Mouse (Mus musculus) ES-E14 (cell line): ENCODE measurements around the gene Smyd3. TPM values are rescaled to one million over a fixed set of nuclear protein-coding genes. Genes with fewer than 3 reads are reported as not detected.

ENCODE experiments used
- DNase-seq: peaks from one replicate; pipeline ENCODE4 v3.0.0-alpha.2; 2013; ENCODE audit warnings: low read depth, low spot score
- H3K27ac ChIP-seq: 2 replicates; pipeline ENCODE4 v1.5.1; 2012; ENCODE audit warnings: low read depth, mild to moderate bottlenecking, low read length, moderate library complexity, mixed read lengths; ENCODE audit not compliant: poor library complexity, insufficient read depth, severe bottlenecking
- H3K36me3 ChIP-seq: 2 replicates; pipeline ENCODE4 v1.6.1; 2012; ENCODE audit warnings: mild to moderate bottlenecking, low read length, moderate library complexity, mixed read lengths; ENCODE audit not compliant: control insufficient read depth, poor library complexity, insufficient read depth, severe bottlenecking
- H3K4me1 ChIP-seq, 2 experiments: fragments of 150-350 bp in 1 of 2; sonication (generic) in 1 of 2; 2 replicates each; pipeline ENCODE4 v1.6.1; 2012; ENCODE audit warnings: low read length in 2 of 2, mild to moderate bottlenecking in 1 of 2, mixed read lengths in 1 of 2; ENCODE audit not compliant: control insufficient read depth in 2 of 2, insufficient read depth in 2 of 2, poor library complexity in 1 of 2
- H3K4me3 ChIP-seq, 2 experiments: fragments of 150-350 bp in 1 of 2; sonication (generic) in 1 of 2; 2 replicates each; pipeline ENCODE4 v1.5.1; 2012; ENCODE audit warnings: low read length in 2 of 2, low read depth in 1 of 2, mild to moderate bottlenecking in 1 of 2, mixed read lengths in 1 of 2; ENCODE audit not compliant: insufficient read depth in 1 of 2, poor library complexity in 1 of 2, severe bottlenecking in 1 of 2
- H3K9ac ChIP-seq: 2 replicates; pipeline ENCODE4 v1.6.1; 2012; ENCODE audit warnings: low read depth, mild to moderate bottlenecking, low read length, mixed read lengths; ENCODE audit not compliant: poor library complexity, insufficient read depth, severe bottlenecking
- H3K9me3 ChIP-seq: fragments of 150-350 bp; sonication (generic); 2 replicates; pipeline ENCODE4 v1.6.1; 2012; ENCODE audit warnings: low read depth, mild to moderate bottlenecking, low read length; ENCODE audit not compliant: control insufficient read depth, insufficient read depth
- CHD2 ChIP-seq: IDR thresholded peaks from 2 replicates; pipeline ENCODE4 v1.6.1; 2014; ENCODE audit warnings: mild to moderate bottlenecking, low read depth, low read length, inconsistent platforms
- HCFC1 ChIP-seq: IDR thresholded peaks from 2 replicates; pipeline ENCODE4 v1.6.1; 2012; ENCODE audit warnings: low read length, inconsistent platforms, borderline replicate concordance; ENCODE audit not compliant: insufficient read depth
- MAFK ChIP-seq: IDR thresholded peaks from 2 replicates; pipeline ENCODE4 v1.6.1; 2014; ENCODE audit warnings: mild to moderate bottlenecking, low read depth, low read length, inconsistent platforms; ENCODE audit not compliant: insufficient read depth
- ZC3H11A ChIP-seq: IDR thresholded peaks from 2 replicates; pipeline ENCODE4 v1.6.1; 2012; ENCODE audit warnings: low read depth, mild to moderate bottlenecking, inconsistent platforms, low read length, borderline replicate concordance
- ZNF384 ChIP-seq: IDR thresholded peaks from 2 replicates; pipeline ENCODE4 v1.6.1; 2012; ENCODE audit warnings: low read depth, low read length, inconsistent platforms
- in situ Hi-C, 2 experiments: fragments of 600-800 bp; cut with MboI; formaldehyde crosslinking; loops; one replicate each; pipeline ENCODE4 v1.15.1; 2025; ENCODE audit warnings: low sequenced_read_pairs in 2 of 2, inconsistent platforms in 1 of 2; ENCODE audit not compliant: unreplicated experiment in 2 of 2
- total RNA-seq: library from RNA; depleted of rRNA; stranded (reverse); fragments of 300-350 nt; gene quantifications from 2 replicates; pipeline ENCODE4 v1.2.3, GENCODE M21; 2012

The Smyd3 gene
- total RNA-seq, 1 experiment, result 18.3 TPM

GRCm38 (mm10) chr1:179560845-179561430, 43.1 kb upstream of the Smyd3 start:
- Histone ChIP-seq H3K27ac (no peak overlapping the region), H3K4me3 (no peak overlapping the region), H3K36me3 (no peaks in the 10 kb centered on the region), H3K4me1 (0 out of 4 replicates have a peak, but pooled peaks cover 0 to 7% of the 10 kb centered on the region in 2 experiments), H3K9ac (no peak overlapping the region), H3K9me3 (no peaks in the 10 kb centered on the region)
- TF ChIP-seq HCFC1 (no peak), ZNF384 (no peak), MAFK (no peak), CHD2 (no peak)
- DNase-seq, result no peak
- in situ Hi-C loops, result no loop called here

GRCm38 (mm10) chr1:179559446-179560194, 41.8 kb upstream of the Smyd3 start:
- no peak for DNase-seq
- TF ChIP-seq ZC3H11A, result no peak
- no peak for TF ChIP-seq HCFC1
- TF ChIP-seq CHD2, result no peak
- TF ChIP-seq ZNF384, result no peak
- no peak for TF ChIP-seq MAFK
- Histone ChIP-seq H3K9me3 (no peaks in the 10 kb centered on the region), H3K4me1 (0 out of 4 replicates have a peak, but pooled peaks cover 0 to 7% of the 10 kb centered on the region in 2 experiments), H3K36me3 (no peaks in the 10 kb centered on the region), H3K9ac (no peak overlapping the region), H3K4me3 (no peak overlapping the region), H3K27ac (no peak overlapping the region; the same call in 1 of the 2 replicates)
- in situ Hi-C loops, result no loop called here

GRCm38 (mm10) chr1:179556921-179557320, 39.1 kb upstream of the Smyd3 start:
- H3K9me3 ChIP-seq, result no peaks in the 10 kb centered on the region
- H3K36me3 ChIP-seq, result no peaks in the 10 kb centered on the region
- H3K27ac ChIP-seq, result no peak overlapping the region
- no peak overlapping the region for H3K4me3 ChIP-seq
- H3K9ac ChIP-seq, result no peak overlapping the region
- TF ChIP-seq CHD2 (no peak), ZC3H11A (no peak), HCFC1 (no peak), MAFK (no peak), ZNF384 (no peak)
- DNase-seq, result no peak
- H3K4me1 ChIP-seq, result 0 out of 4 replicates have a peak, but pooled peaks cover 0 to 4% of the 10 kb centered on the region in 2 experiments
- in situ Hi-C loops, result no loop called here

GRCm38 (mm10) chr1:179553949-179554347, 36.1 kb upstream of the Smyd3 start:
- Histone ChIP-seq H3K4me3 (no peak overlapping the region), H3K27ac (no peak overlapping the region), H3K9me3 (no peaks in the 10 kb centered on the region), H3K36me3 (no peaks in the 10 kb centered on the region), H3K4me1 (no peaks in the 10 kb centered on the region), H3K9ac (no peak overlapping the region)
- DNase-seq, result no peak
- TF ChIP-seq ZNF384, result no peak
- no peak for TF ChIP-seq MAFK
- TF ChIP-seq HCFC1, result no peak
- TF ChIP-seq ZC3H11A, result no peak
- TF ChIP-seq CHD2, result no peak
- in situ Hi-C loops, result no loop called here
